Mouse (Mus musculus) megakaryocyte, embryonic 14.5 days (primary cell): Measurements from ENCODE around the gene Phf24.

Experiments
- FLI1 ChIP-seq: IDR thresholded peaks from 2 replicates; pipeline ENCODE4 v1.6.1; 2012; ENCODE audit warnings: low read length, inconsistent platforms, mixed read lengths
- GATA1 ChIP-seq: IDR thresholded peaks from 3 replicates; pipeline ENCODE4 v1.6.1; 2012; ENCODE audit warnings: mixed read lengths, low read length, inconsistent platforms, borderline replicate concordance

- no peak for TF ChIP-seq GATA1
- TF ChIP-seq FLI1: no peak
Measured at GRCm38 (mm10) chr4:42902174-42902573, 14.3 kb upstream of the Phf24 start.
